Mouse (Mus musculus) liver, embryonic 11.5 days (tissue): ENCODE data around the gene Enam. TPM values are rescaled to one million over a fixed set of nuclear protein-coding genes. Genes with fewer than 3 reads are reported as not detected.
A peak's percentile ranks its signal among the peaks of the same experiment; 100 is the strongest.

Experiments used
- ATAC-seq: fragments of 200-750 bp; cut with Nextera tagmentation; replicated peaks from 2 replicates; pipeline ENCODE4 v1.8.0; 2017; ENCODE audit warnings: moderate number of reproducible peaks, mild to moderate bottlenecking, moderate TSS enrichment, moderate library complexity; ENCODE audit not compliant: low FRiP score
- DNase-seq: peaks from one replicate; pipeline ENCODE4 v3.0.0-alpha.2; 2017; ENCODE audit warnings: low spot score
- H3K27ac ChIP-seq: fragments of 300-500 bp; sonication (generic); 2 replicates; pipeline ENCODE4 v1.5.1; 2014; ENCODE audit warnings: mild to moderate bottlenecking, low read depth, low read length, control low read depth
- H3K27me3 ChIP-seq: fragments of 300-500 bp; sonication (generic); replicated peaks from 2 replicates; pipeline ENCODE4 v1.6.1; 2014; ENCODE audit warnings: low read length, mixed read lengths; ENCODE audit not compliant: control insufficient read depth, insufficient read depth
- H3K36me3 ChIP-seq: fragments of 300-500 bp; sonication (generic); 2 replicates; pipeline ENCODE4 v1.6.1; 2014; ENCODE audit warnings: mild to moderate bottlenecking, low read length, moderate library complexity, mixed read lengths; ENCODE audit not compliant: control insufficient read depth, insufficient read depth
- H3K4me1 ChIP-seq: fragments of 300-500 bp; sonication (generic); replicated peaks from 2 replicates; pipeline ENCODE4 v1.6.1; 2014; ENCODE audit warnings: low read length, mixed read lengths; ENCODE audit not compliant: control insufficient read depth, insufficient read depth
- H3K4me2 ChIP-seq: fragments of 300-500 bp; sonication (generic); 2 replicates; pipeline ENCODE4 v1.6.1; 2014; ENCODE audit warnings: mild to moderate bottlenecking, control low read depth, moderate library complexity
- H3K4me3 ChIP-seq: fragments of 300-500 bp; sonication (generic); 2 replicates; pipeline ENCODE4 v1.5.1; 2014; ENCODE audit warnings: low read depth, low read length, control low read depth
- H3K9ac ChIP-seq: fragments of 300-500 bp; sonication (generic); 2 replicates; pipeline ENCODE4 v1.6.1; 2014; ENCODE audit warnings: low read depth, low read length, control low read depth
- H3K9me3 ChIP-seq: fragments of 300-500 bp; sonication (generic); 2 replicates; pipeline ENCODE4 v1.6.1; 2016; ENCODE audit warnings: low read length, inconsistent platforms, mixed read lengths; ENCODE audit not compliant: control insufficient read depth
- WGBS: fragments of 180-500 bp; shearing (Covaris S2); extraction: QIAGEN DNeasy Blood & Tissue Kit; methylation state at CpG from one replicate; pipeline ENCODE4 v1.1.7; 2014; 5-methylcytosine and 5-hydroxymethylcytosine counted together
- polyA plus RNA-seq: library from polyadenylated mRNA; unstranded; fragments of >200 nt; fragmentation: Nextera tagmentation; extraction: Ambion mirVana; gene quantifications from 2 replicates; pipeline ENCODE4 v1.2.1, GENCODE M21; 2014

Gene Enam
- polyA plus RNA-seq, 1 experiment from 2014 or later: not detected

DNA sequence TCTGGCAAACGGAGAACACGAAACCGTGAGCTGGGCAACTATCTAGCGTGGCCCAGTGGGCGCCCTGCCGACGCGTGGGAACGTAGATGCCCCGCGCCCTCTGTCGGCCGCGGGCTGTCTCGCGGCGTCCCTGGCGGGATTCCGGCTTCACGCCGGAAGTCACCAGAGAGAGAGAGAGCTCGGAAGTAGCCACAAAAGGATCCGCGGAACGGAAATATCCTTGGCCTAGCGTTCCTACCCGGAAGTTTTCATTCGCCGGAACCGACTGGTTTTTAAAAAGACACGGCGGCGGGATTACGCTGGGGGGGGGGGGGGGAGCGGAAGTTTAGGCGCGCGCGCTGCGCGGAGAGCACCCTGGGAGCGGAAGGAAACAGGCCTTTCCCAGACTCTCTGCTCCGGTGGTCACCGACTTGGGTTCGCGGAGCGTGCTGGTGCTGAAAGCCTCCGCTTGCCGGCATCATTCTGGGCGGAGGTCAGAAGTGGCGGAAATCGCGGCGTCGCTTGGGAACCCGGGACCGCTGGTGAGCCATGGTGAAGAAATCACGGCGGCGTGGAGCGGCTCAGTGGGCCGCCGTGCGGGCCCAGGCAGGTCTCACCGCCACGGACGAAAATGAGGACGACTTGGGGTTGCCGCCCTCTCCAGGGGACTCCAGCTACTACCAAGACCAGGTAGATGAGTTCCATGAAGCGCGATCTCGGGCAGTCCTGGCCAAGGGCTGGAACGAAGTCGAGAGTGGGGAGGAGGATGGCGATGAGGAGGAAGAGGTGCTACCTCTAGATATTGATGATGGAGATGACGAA lies 66.5 kb downstream of the Enam start, which contains the start of gene Utp3:
TSS of gene Utp3 (plus strand) at position 377 of the 801 bp plus-strand sequence.
- Histone ChIP-seq H3K4me2 (peak within 1 kb of the TSS; percentile 99), H3K27ac (peak within 1 kb of the TSS; percentile 91), H3K4me1 (peaks cover 14% of the 10 kb centered on the region), H3K36me3 (0 out of 2 replicates have a peak, but pooled peaks cover 3% of the 10 kb centered on the region), H3K27me3 (no peaks in the 10 kb centered on the region), H3K9me3 (no peaks in the 10 kb centered on the region), H3K9ac (peak within 1 kb of the TSS; percentile 86), H3K4me3 (peak within 1 kb of the TSS; percentile 83)
- ATAC-seq: peak; percentile 94
- peak; percentile 95 for DNase-seq
- WGBS: under 1% methylated on average over 72 of the region's 76 CpGs

Other genes starting within 250 kb of the Enam start
- not detected in 2 replicates for gene Gm7714, start 219.1 kb upstream of the Enam start, polyA plus RNA-seq
- not detected in 2 replicates for gene Prol1, start 170.7 kb upstream of the Enam start, polyA plus RNA-seq
- not detected in 2 replicates for gene Amtn, start 111.9 kb upstream of the Enam start, polyA plus RNA-seq
- not detected in 2 replicates for gene Ambn, start 32.0 kb upstream of the Enam start, polyA plus RNA-seq
- gene Jchain, start 39.9 kb downstream of the Enam start, polyA plus RNA-seq: 0.23 TPM in 1 of 2 replicates, not detected in the other
- gene Utp3, start 66.5 kb downstream of the Enam start, polyA plus RNA-seq: 74.5 and 77.7 TPM in 2 replicates
- 9.1 and 10.7 TPM in 2 replicates for gene Rufy3, start 77.1 kb downstream of the Enam start, polyA plus RNA-seq
- gene Grsf1, start 188.2 kb downstream of the Enam start, polyA plus RNA-seq: 53.8 and 62.2 TPM in 2 replicates
- gene Mob1b, start 232.9 kb downstream of the Enam start, polyA plus RNA-seq: 16.0 TPM in 2 replicates